Mouse (Mus musculus): Measurements from ENCODE around the gene Lonrf2. TPM values are rescaled to one million over a fixed set of nuclear protein-coding genes. Genes with fewer than 3 reads are reported as not detected.

Gene Lonrf2
- polyA plus RNA-seq, 1 experiment from 2014 or later: 0.10 TPM

DNA sequence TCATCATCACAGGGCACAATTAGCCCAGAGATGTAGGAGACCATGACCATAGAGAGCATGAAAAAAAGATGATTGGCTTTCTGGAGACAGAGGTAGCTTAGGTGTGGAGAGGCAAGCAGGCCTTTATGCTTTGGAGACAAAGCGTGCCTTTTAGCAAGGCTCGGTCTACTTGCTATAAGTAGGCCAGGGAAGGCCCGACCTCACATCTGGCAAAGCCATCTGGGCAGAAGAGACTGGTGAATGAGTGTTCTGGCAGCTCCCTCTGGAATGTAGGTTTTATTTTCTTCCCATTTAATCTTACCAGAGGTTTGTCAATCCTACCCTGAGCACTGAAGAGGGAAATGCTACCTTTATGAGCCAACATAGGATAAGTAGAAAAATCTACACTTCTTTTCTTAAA lies 65.8 kb downstream of the Lonrf2 start:
- DNase-seq (ENCODE audit: low spot score): no peak

DNA sequence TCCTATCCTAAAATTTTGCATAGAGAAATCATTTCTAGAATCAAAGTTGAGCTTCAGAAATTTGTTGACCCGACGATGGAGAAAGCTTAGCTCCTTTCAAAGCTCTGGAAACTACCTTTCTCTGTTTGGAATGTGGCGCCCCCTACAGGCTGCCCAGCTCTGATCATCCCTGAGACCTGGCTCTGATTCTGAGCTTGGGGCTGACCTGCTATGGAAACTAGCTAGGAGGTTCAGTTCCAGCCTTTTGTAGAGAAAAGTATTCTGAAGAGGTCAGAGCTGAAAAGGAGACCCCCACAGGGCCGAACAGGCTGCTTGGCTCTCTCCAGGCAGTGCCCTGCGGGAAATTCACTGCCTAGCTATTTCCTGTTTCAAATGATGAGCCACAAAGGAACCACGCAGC lies 66.6 kb downstream of the Lonrf2 start:
- DNase-seq (ENCODE audit: low spot score): peak; percentile 60

DNA sequence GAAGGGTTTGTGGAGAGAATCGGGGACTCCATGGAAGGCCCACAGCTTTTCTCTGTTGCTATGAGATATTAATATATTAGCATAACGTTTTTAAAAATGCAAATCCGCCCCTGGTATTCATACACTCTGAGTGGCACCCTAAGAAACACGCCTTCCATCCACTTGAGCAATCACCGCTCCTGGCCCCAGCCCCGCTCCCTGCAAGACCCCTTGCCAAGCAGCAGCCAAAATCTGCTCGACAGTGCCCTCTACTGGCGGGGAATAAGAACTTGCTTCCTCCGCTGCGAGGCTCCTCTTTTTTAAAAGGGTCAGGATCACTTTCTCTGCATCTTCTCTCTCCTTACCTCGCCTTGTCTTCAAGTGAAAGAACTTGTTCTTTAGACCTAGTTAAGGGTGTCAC lies 68.7 kb downstream of the Lonrf2 start:
- peak; percentile 83 for DNase-seq (ENCODE audit: low spot score)

DNA sequence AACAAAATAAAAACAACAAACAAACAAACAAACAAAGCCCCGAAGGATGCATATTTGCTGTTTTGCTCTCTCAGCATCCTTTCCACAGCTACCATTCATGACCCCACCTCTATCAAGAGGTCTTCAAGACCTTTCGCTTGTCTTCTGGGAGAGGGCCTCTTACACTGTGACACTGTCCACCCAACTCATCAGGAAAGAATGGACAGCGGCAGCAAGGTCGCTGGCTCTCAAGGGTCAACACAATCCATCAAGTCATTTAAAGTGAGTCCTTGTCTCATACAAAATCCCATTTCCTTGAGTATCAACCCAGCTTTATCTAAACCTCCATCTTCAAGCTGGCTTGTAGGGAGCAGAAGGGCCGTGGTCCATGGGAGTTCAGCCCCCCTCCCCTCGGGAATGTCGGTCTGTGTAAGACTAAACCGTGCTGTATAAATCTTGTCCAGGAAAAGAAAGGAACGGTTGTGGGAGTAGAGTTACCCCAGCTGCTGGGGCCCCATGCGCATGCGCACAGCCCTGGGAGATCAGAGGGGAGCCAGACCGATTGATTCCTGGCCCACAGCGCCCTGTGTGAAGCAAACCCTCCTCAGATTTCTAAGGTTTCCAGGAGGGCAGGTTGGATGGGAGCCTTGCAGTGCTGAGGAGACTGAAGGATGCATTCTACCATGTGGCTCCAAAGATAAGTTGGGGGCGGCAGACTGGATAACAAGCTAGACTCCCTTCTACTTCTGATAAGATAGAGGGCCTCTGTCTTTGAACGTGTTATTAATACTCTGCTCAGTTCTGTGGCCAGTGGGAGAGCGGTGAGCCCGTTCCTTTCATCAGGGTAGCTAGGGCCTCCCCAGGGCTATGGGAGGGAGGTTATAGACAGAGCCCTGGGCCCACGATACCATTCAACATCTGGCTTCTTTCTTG lies 69.6 kb downstream of the Lonrf2 start:
- no peak for DNase-seq (ENCODE audit: low spot score)

DNA sequence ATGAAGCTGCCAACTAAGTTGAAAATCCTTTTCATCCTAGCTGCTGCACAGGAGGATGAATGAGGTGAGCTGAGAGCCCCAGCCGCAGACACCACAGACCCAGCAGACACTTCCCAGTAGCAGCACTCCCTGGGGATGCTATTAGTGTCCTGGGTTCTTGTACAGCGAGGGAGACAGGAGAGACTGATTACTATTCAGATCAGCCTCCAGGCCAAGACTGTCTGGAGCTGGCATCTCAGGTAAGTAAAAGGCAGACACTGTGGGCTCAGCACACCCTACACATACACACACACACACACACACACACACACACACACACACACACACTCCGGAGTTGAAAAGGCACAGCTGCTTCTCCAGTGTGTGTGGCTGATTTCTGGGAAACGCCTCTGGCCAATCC lies 70.3 kb downstream of the Lonrf2 start:
- no peak for DNase-seq (ENCODE audit: low spot score)

DNA sequence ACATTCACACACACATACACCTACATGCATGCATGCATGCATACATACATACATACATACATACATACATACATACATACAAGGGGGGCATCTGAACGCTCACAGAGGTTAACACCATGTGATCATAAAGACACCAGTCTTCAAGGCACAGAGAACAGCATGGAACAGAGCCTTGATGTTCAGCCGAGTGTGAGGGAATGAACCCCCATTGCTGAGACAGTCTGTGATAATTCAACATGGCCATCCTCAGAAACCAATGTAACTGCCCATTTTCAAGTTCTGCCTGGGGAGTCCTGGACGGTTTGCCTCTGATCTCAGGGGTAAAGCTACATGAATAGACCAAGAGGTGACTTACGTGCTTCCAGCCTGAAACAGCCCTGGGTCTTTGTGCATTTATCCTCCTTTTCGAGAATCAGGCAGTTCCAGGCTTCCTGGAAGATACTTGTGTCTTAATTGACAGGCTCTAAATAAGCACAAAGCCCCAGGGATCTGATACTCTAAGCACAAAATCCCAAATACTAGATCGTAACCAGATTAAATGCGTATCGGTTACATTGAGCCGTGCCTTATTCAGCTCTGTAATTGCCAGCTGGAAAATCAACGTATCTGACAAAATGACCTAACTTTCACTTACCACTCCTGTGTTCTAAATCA lies 72.4 kb downstream of the Lonrf2 start:
- no peak for DNase-seq (ENCODE audit: low spot score)

DNA sequence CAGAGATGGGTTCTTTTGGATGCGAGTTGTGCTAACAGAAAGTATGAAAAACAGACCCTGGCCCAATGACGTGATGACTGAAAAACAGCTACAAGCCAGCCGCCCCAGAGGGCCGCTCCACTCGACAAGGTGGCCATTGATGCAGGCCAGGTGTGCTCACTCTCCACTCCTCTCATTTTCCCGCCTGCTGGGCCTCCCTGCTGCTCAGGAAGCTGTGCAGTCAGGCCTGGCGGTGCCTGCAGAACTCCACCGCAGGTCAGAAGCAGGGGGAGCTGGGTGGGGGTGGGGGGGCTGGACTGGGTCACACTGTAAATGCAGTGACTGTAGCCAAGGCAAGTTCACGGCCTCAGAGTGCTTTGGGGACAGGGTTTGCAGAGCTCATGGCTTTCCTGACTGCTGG lies 76.1 kb downstream of the Lonrf2 start:
- DNase-seq (ENCODE audit: low spot score): no peak

DNA sequence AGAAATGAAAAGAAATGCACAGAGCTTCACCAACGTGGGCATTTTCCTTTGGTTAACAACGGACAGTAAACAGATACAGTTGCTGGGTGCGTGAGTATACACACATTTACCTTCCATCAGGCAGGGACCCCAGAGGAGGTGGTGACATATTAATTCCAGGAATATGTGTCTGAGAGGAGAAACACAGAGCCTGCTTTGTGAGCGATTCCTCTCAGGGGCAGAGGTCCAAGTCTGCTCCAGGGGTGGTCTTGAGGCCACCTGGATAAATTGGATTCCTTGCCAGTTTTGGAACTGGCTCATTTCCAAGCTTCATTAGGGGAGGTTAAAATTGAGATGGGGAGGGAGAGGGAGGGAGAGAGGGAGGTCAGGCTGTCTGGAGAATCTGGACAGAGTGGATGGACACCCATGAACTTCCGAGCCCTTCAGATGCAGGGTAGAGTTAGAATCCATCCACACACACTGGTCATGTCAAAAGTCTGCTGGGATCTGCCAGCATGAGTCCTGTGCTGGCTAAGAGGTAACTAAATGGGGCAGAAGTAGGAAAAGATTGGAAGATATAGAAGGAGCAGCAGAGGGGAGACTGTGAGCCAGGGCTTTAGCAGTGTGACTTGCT lies 78.6 kb downstream of the Lonrf2 start:
- no peak for DNase-seq (ENCODE audit: low spot score)

DNA sequence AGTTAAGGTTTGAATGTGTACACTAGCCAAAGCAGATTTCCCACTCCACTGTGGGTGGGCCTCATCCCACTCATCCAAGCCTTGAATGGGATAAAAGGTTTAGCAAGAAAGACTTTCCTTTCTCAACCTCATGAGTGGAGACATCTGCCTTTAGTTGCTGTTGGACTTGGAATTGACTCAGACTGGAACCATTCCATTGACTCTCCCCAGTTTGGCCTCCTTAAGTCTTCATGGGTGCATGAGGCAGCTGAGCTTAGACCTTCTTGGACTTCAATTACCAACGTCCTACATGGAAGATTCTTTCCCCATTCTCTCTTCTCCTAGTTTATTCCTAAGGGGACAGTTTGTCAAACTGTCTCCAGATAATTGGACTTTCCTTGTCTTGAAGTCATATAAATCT lies 92.6 kb downstream of the Lonrf2 start:
- DNase-seq (ENCODE audit: low spot score): no peak

Other genes starting within 250 kb of the Lonrf2 start
- 11.6 and 16.1 TPM in 2 replicates for gene Aff3, start 171.8 kb downstream of the Lonrf2 start, polyA plus RNA-seq (2015; fragmentation: Nextera tagmentation; extraction: Ambion mirVana)
- 24.0 and 25.5 TPM in 2 replicates for gene Chst10, start 61.5 kb upstream of the Lonrf2 start, polyA plus RNA-seq (2015; fragmentation: Nextera tagmentation; extraction: Ambion mirVana)
- gene Nms, start 102.4 kb upstream of the Lonrf2 start, polyA plus RNA-seq (2015; fragmentation: Nextera tagmentation; extraction: Ambion mirVana): 0.86 and 0.88 TPM in 2 replicates
- gene Pdcl3, start 148.9 kb upstream of the Lonrf2 start, polyA plus RNA-seq (2015; fragmentation: Nextera tagmentation; extraction: Ambion mirVana): 117 and 123 TPM in 2 replicates